Mouse (Mus musculus) spleen, postnatal 4 days (tissue): ENCODE measurements around the gene Pde7b.

Experiments
- DNase-seq, 2 experiments: peaks; one replicate each; pipeline ENCODE4 v3.0.0; 2022; ENCODE audit warnings: low spot score in 2 of 2

Gene Pde7b

DNA sequence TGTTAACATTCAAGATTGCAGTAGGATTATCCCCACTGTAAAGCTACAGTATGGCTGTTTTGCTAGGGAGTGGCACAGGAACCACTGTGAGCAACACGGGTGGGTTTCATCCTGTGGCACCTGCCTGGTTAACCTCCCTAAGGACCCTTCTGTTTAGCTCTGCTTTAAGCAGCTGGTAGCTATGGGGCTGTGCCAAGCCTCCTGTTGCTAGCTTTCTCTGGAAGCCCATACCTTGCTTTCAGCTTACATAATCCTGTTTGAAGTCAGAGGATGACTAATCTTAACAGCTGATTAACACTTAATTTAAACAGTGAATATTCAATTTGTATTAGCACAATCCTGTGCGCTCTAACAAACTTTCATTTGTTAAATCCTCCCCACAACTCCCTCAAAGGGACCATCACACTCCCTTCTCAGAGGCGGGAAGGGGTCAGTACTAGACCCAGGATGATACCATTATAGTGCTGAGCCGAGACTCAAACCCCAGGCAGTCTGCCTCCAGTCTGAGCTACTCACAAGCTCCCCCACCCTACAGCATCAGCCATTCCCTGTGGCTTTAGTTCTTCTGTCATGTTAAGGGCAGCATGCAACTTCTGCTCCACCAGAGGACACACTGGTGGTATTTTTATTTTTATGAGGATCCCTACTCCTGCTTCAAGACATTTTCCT is 362.3 kb downstream of the Pde7b start:
- no peak for DNase-seq

DNA sequence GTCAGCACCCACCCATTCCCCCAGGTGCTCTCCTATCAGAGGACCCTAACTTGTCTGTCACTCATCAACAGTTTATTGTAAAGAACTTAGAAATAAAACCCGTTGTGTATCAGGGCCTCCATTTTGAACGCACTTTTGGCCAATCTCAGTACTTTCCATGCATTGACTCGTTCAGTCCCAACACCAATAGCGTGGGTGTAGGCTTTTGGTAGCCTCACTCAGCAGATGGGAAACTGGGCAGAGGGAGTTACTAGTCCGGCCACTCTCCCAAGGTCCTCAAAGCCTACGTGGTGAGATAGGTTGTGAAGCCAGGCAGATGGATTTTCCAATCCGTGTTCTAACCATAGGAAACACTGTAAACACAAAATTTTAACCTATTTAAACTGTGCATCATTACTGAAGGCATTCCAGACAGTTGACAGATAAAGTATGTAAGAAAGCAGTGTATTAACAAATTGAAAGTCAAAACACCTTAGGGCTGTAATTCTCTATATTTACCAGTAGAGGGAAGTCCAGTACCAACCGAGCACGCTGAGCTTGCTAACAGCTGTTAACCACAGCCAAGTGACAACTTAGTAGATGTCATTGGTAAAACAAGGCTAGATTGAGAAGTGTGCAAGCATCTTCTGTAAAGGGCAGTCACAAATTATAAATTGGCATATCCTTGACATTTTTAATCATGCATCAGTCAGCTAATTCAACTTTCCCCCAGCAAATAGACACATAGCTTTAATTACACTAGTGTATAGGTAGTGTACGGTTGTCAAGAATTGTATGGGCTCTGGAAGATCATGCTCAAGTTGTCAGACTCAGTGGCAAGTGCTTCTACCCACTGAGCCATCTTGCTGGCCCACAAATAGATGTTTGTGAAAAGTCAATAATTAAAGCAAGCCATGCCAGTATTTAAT is 363.1 kb downstream of the Pde7b start:
- DNase-seq = no peak

DNA sequence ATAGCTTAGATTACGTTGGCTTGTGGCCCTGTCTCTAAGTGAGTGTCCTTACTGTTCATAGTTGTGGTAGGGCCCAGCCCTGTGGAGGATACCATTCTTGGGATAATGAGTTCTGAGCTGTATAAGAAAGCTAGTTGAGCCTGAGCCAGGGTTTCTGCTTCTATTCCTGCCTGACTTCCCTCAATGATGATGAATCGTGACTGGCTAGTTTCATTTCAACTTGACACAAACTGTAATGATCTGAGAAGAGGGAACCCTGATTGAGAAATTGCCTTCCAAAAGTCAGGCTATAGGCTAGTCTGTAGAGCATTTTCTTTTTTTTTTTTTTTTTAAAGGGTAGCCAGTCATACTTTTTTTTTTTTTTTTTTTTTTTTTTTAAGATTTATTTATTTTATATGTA is 376.0 kb downstream of the Pde7b start:
- no peak for DNase-seq
